Mouse (Mus musculus): Measurements from ENCODE around the gene Ppfibp1.
"Not testable (repeated sequence)": the region's sequence is repeated elsewhere in the genome, so short reads cannot be mapped to it uniquely, and the experiment has no call there.

Gene Ppfibp1

GRCm38 (mm10) chr6:146887958-146888659 lies at the start of gene Ppfibp1:
TSS of gene Ppfibp1 (plus strand) at chr6:146888487.
- peak; percentile 79 to 90 for DNase-seq (ENCODE audit: low spot score in 2 of 2)

DNA sequence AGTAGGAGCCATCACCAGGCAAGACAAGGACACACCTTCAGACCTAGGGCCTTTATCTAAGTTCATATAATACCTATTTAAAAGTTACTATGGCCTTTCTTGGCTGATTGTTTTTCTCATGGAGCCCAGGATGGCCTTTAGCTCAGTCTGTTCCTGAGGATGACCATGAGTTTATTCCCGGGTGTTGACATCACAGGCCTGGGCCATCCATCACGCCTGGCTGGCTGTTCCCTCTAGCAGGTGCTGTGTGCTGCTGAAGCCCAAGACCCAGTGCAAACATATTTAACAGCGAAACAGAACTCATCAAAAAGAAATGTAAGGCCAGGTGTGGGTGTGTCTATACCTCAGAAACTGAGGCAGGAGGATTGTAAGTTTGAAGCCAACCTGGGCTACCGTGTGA lies 49.4 kb upstream of the Ppfibp1 start:
- DNase-seq (ENCODE audit: low spot score in 2 of 2): no peak

DNA sequence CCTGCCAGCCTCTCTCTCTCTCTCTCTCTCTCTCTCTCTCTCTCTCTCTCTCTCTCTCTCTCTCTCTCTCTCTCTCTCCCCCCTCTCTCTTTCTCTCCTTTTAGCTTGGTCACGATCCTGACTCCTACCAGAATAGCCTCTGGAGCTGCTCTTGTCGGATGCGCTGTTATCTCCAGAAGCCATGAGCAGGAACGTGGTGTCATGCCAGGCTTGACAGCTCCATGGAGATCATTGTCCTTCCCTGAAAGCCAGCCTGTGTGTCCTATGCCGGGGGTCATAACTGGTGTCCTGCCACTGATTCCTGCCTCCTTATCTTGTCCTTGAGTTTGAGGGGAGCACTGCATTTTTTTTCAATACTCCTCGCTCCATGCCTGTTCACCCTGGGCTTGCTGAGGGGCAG lies 43.4 kb upstream of the Ppfibp1 start:
- no peak for DNase-seq (ENCODE audit: low spot score in 2 of 2)

DNA sequence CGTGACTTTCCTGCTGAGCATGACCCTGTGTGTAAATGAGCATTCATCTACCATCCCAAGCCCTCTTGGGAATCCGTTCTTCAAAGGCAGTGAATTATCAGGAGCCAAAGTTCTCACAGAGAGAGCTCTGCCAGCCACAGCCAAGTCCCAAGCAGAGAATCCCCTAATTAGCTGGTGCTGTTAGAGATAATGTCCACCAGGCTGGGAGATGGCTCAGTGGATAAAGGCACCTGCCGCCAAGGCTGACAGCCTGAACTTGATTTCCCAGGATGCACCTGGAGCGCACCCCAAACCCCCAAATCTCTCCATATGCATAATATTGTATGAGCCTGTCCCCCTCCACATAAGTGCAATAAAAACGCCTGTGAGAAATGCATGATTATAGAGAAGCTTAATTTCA lies 42.9 kb upstream of the Ppfibp1 start:
- no peak for DNase-seq (ENCODE audit: low spot score in 2 of 2)

DNA sequence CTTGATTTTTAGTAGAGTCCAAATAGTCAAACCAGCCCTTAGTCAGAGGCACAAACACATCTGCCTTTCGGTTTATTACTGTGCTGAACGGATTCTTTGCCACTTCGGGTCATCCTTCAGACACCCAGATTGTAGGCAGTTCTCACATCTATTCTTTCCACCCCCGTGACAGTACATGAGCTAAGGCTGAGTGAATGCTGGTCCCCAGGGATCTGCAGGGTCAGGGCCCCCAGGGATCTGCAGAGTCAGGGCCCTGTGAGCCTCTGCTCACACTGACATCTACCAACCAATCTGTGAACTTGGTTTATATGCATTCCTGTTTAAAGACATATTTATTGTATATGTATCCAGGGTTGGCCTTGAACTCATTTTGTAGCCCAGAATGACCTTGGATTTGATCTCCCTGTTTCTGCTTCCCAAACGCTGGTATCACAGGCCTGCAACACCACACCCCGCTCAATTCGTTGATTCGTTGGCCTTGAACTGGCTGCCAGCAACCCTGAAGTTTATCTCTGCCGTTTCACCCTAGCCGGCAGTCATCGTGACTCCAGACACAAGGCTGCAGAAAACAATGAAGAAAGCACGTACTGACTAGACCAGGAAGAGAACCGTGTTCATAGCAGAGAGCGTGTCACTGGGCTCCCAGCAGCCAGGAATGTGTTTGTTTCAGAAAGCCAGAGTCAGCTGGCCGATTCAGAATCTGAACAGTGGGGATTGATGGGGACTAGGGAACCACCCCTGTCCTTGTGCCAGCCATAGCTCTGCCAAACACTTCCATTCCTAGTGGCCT lies 42.1 kb upstream of the Ppfibp1 start:
- no peak for DNase-seq (ENCODE audit: low spot score in 2 of 2)

GRCm38 (mm10) chr6:146847402-146847801 lies 40.9 kb upstream of the Ppfibp1 start:
- no peak for DNase-seq (ENCODE audit: low spot score in 2 of 2)

GRCm38 (mm10) chr6:146848281-146848680 lies 40.0 kb upstream of the Ppfibp1 start:
- no peak for DNase-seq (ENCODE audit: low spot score in 2 of 2)

DNA sequence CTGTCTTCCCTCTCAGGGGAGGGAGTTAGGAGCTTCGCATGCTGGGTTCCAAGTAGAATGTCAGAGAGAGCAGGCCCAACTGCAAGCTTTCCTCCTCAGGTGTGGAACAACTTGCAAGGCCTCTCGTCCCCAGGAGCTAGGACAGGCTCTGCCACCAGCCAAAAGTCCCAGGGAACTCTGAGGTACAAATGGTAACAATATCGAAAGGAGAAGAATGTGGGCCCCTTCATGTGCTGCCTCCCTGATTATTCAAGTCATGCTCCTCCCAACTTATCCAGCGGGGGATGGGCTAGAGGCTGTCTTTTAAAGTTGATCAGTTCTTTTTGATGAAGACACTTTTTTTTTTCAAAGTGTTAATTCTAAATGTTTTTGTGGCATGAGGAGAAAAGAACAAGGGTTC lies 38.2 kb upstream of the Ppfibp1 start, which contains the start of gene Smco2:
Gene Smco2 (plus strand): TSS at position 55 of the 400 bp plus-strand sequence.
- DNase-seq (ENCODE audit: low spot score in 2 of 2): no peak

DNA sequence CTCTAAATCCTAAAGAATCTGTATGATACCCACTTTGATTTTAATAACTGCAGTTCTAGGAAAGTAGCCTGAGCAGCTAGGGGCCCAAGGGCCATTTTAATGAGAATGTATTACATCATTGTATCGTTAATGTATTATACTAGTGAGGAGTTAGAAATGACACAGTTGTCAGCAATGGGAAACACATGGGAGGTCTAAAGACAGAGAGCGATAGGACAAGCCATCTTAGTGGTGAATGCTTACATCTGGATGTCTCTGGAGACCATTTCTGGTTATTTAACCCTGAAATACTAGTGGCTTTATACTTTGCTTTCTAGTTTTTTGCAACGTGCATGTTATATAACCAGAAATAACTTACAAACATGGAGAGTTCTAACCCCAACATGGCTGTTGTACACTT lies 36.4 kb upstream of the Ppfibp1 start:
- DNase-seq (ENCODE audit: low spot score in 2 of 2): no peak

- DNase-seq (ENCODE audit: low spot score in 2 of 2): no peak
Observed at GRCm38 (mm10) chr6:146852739-146853138, 35.5 kb upstream of the Ppfibp1 start.

GRCm38 (mm10) chr6:146855185-146855584 lies 33.1 kb upstream of the Ppfibp1 start:
- DNase-seq (ENCODE audit: low spot score in 2 of 2): no peak

DNA sequence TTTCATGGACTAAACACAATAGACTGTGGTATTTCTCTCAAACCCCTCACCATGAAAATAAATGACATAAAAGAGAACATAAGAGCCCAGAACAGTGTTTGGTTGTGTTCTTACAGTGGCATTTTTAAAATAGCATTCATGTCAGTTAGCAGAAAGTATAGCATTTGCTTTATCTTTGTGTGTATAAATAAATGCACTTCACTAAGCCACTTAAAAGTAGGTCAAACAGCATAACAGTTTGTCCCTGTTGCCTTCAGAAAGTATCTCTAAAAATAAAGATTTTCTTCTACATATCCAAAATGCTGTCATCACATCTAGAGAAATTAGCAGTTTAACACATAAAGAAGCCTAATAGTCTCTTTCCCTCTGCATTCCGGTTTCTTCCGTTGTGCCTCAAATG lies 30.9 kb upstream of the Ppfibp1 start:
- DNase-seq (ENCODE audit: low spot score in 2 of 2): no peak

DNA sequence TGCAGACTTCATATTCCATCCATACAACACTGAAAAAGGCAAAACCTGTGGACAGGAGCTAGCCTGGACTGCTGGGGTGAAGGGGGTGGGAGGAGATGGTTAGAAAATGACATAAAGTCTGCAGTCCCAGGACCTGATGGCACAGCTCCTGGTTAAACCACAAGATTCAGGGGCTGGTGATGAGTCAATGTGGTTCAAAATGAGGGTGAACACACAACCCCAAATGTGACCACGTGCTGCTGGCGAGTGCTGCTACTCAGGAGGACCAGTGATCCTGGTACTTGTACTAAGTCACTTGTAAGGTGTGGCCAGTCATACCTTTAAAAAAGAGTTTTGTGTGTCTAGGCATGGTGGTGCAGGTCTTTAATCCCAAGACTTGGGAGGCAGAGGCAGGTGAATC lies 25.1 kb upstream of the Ppfibp1 start:
- no peak for DNase-seq (ENCODE audit: low spot score in 2 of 2)

DNA sequence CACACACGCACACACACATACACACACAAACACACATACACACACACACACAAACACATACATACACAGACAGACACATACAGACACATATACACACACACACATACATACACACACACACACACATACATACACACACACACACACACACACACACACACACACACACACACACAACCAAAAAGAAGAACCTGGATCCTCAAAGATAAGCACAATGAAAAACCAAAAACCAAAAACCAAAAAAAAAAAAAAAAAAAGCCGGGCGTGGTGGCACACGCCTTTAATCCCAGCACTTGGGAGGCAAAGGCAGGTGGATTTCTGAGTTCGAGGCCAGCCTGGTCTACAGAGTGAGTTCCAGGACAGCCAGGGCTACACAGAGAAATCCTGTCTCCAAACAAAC lies 23.9 kb upstream of the Ppfibp1 start:
- not testable (repeated sequence) for DNase-seq (ENCODE audit: low spot score in 2 of 2)

DNA sequence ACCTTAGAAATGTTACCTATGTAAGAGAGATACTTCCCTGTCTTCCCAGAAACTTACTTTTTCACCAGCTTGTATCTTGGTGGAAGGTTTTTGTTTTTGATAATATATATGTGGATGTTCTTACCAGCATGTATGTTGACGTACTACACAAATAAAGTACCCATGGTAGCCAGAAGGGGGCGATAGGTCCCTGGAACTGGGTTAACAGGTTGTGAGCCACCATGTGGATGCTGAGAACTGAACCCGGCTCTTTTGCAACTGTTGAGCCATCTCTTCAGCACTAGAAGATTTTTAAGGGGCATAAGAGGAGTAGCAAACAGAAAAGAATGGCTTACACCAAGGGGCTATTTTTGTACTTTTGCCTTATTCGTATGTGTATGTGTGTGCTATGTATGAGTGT lies 22.6 kb upstream of the Ppfibp1 start:
- no peak for DNase-seq (ENCODE audit: low spot score in 2 of 2)

DNA sequence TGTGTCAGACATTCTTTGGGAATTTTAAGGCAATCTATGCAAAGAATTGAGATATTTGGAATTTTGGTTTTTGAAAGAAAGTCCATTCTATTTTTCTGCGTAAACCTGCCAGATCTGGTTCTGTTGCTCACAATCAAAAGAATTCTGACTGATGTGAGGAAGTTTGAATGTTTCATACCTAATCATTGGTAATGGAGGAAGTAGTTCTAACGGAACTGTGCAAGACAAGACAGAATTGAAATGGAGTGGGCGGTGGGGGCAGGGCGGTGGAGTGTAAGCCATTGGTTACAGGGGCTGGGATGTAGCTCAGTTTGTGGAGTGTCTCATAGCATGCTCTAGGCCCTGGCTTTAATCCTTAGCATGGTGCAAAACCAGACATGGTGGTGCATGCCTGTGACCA lies 16.3 kb upstream of the Ppfibp1 start:
- no peak for DNase-seq (ENCODE audit: low spot score in 2 of 2)

GRCm38 (mm10) chr6:146874415-146874814 lies 13.9 kb upstream of the Ppfibp1 start:
- no peak for DNase-seq (ENCODE audit: low spot score in 2 of 2)

DNA sequence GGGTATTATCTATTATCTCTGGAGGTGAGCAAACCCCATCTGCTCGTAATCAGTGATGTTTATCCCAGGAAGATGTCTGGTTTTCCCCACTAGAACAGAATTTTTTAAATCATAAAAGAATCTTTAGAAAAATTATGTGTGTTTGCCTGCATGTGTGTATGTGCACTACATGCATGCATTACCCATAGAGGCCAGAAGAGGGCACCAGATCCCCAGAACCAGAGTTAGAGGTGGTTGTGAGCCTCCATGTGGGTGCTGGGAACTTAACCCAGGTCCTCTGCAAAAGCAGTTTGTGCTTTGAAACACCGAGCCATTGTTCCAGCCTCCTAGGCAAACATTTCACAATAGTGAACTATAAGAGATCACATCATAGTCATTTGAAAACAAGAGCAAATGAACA lies 11.5 kb upstream of the Ppfibp1 start:
- DNase-seq (ENCODE audit: low spot score in 2 of 2): no peak

GRCm38 (mm10) chr6:146877425-146878045 lies 10.8 kb upstream of the Ppfibp1 start:
- DNase-seq (ENCODE audit: low spot score in 2 of 2): peak; percentile 63 to 78

- DNase-seq (ENCODE audit: low spot score in 2 of 2): no peak
Observed at GRCm38 (mm10) chr6:146878926-146879325, 9.4 kb upstream of the Ppfibp1 start.

DNA sequence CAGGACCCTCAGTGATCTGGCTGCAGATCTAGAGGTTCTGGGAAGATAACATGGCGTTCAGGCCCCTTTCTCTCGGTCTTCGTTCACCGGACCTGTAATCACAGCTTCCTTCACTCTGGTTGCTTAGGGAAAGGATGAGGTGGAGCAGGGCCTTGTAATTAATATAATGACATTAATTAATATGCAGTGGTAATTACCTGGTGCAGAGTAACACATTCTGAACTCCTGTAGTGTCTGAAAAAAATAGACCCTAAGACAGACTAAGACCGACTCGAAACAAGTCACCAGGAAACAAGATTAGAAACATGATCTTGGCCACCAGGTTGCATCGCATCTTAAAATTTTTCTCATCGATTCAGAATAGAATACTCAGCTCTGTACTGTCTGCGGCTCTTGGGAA lies 8.4 kb upstream of the Ppfibp1 start:
- no peak for DNase-seq (ENCODE audit: low spot score in 2 of 2)

DNA sequence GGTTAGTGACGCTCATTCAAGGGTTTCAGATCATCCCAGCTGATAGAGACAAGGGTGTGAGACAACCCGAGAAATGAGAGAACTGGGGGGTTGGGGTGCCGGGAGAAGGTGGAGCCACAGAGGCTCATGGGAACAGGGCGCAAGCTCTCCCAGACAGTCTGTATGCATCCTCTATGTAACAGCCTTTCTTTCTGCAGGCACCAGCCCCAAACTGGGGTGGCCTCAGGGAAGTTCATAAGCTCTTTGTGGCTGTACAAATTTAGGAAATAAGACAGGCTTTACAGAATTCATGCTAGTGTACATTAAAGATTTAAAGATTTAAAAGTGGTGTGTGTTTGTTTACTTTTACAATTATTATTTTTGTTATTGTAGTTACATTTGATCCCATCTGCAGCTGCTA lies 8.0 kb upstream of the Ppfibp1 start:
- no peak for DNase-seq (ENCODE audit: low spot score in 2 of 2)

Measured in frontal cortex, postnatal 14 days (tissue).